Mouse (Mus musculus) cerebellum, adult 9-10 months (tissue): ENCODE data around the gene Doxl2.

ENCODE experiments used
- DNase-seq: peaks from one replicate; pipeline ENCODE4 v3.0.0; 2022

The Doxl2 gene

GRCm38 (mm10) chr6:49011191-49011590 is 36.4 kb downstream of the Doxl2 start:
- DNase-seq = no peak

DNA sequence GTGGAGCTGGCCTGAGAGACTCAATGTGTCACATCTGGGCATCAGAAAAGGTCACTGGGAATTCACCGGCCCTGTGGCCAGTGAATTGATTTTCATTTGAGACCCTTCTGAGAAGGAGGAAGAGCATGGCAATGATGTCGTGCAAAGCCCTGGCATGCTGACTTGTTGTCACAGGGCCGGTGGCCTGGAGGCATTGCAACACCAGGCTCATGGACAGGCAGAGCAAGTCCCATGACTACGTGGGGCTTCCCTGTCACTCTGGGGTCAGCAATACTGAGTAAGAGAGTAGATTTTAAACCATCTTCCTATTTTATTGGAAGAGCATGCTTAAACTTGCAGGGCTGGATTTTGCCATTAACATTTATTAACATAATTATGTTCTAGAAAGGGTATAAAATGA is 38.3 kb downstream of the Doxl2 start:
- no peak for DNase-seq

DNA sequence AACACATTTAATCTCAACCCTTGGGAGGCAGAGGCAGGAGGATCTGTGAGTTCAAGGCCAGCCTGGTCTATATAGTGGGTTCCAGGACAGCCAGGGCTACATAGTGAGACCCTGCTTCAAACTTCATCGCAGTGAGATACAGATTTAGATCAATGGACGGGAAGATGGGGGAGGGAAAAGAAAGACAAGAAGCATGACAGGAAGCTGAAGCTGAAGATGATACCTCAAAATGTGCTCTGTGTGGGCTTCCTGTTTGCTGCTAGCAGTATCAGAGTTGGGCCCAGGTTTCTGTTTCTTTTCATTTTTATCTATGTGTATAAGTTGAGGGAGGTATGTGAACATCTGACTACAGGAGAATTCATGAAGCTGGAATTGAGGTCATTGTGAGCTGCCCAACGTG is 38.7 kb downstream of the Doxl2 start:
- DNase-seq = no peak

DNA sequence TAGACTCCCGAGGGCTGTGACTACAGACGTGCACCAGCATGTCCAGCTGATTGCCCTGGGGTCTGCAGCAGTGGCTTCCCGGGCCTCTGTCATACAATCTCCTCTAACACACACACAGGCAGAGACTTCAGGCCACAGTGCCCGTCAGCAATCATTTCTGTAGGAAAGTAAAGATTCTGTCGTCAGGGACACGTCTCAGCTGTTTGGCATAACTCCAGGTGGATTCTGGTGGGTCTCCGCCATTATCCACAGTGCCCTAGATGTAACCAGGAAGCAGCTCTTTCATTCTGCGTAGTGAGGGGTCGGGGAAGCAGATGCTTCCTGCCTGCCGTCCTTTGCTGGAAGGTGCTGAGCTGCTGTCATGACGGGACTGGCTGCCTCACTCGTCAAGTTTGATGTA is 42.4 kb downstream of the Doxl2 start:
- no peak for DNase-seq

DNA sequence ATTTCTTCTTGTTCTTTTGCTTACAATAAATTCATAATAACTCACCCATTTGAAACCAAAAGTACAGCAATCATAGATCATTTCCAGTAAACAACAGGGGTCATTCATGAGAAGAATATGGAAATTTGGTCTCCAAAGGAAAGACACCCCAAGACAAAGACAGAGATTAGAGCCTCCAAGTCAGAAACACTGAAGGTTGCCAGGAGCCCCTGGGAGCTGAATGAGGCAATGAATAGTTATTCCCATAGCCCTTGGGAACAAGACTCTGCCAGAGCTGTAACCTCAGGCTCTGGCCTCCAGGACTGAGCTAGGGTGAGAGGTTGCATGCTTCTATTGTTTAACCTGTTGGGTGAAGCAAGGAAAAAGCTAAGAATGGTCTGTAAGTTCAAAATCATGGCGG is 44.6 kb downstream of the Doxl2 start:
- DNase-seq = no peak

DNA sequence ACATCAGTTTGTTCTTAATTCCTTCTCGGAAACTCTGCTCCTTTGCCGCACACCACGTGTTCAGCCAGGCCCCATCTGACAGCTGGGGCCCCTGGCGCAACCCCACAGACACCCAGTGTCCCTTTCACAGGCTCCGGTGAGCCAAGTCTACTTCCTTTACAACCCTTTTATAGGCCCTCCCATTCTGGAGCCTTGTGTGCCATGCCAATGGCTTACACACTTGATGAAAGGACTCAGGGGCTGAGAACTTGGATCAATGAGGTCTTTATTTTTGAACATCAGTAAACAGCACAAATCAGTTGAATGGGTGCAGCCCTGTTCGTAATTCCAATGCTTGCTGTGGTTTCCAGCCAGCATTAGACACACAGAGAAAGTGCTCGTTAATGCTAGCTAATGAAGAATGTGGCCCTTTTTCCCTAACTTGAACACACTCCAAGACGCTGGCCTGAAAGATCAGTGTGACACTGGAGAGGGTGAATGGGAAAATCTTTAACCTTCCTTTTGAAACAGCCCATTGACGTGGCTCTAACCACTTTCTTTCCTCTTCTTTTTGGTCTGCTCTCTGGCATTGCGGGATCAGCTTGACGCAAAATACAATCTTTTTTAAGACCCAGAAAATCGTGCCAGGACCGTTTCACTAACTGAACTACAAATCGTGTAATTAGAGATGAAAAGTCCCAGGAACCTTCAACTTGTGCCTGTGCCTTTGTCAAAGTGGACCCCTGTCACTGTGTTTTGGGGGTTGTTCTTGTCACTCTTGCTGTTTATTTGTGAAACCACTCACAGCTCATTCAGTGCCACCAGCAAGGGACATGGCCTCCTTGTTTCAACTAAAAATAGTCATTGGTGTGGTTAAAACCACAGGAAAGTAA is 46.6 kb downstream of the Doxl2 start:
- DNase-seq = peak; percentile 26

DNA sequence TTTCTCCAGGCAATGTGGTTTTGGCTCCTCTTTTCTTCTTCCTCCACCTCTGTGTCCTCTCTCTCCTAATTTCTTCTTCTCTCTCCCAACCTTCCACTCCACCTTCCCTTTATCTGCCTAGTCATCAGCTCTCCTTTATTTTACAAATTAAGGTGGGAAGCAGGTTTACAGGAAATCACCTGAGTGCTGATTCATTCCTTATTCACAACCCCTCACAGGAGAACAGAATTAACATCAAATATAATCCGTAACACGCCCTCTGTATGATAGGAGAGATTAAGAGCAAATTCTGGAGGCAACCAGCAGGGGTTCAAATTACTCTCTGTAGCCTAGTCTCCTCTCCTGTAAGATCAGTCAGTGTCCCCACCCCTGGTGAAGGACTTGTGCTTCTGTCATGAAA is 47.6 kb downstream of the Doxl2 start:
- no peak for DNase-seq

DNA sequence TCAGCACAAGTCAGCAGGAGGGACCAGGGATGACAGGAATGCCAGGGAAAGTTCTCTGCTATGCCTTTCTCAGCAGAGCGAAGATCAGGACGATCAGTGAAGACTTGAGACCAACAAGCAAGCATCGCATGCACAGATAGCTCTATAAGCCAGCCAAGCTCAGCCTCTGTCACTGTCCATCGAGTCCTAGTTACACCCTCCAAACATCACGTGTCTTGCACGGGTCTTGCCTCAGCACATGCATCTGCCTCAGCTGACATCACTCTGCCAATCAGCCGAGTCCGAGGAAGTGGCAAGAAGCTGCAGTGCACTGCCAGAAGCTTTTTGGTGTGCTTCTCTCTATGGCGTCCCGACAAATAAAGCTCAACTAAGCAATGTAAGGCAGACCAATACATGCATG is 48.6 kb downstream of the Doxl2 start:
- no peak for DNase-seq

DNA sequence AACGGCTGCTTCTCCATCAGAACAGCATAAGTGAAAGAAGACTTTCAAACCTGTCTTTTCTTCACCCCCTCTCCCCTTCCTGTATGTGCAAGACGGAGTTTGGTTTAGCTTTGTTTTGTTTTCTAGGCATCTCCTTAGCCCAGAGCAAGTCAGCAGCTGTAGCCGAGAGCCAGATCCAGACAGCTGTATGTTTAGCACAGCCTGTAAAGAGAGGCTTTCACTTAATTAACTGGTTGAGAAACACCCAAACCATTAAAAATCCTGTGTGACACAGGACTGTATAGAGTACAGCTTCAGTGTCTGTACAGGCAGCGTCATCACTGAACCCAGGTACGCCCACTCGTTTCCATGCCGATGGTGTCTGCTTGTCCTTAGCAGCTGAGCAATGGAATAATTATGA is 50.5 kb downstream of the Doxl2 start:
- DNase-seq = no peak

DNA sequence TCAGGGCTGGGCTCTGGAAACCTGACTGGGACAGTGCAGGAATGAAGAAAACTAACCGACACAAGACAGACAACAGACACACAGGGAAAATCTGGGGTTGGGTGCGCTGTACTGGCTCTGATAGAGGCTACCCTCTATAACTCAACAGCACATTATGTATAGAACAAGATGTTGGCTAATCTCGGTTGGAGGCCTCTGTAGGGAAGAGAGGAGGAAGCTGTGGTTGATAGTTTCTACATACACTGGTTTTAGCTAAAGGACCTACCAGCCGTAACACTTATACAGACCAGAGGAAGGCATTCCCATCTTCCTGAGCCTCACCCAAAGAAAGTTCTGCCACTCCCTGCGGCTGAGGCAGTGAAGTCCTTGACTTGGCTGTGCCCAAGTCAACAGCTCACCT is 51.7 kb downstream of the Doxl2 start:
- DNase-seq = no peak

- no peak for DNase-seq
These were observed 53.3 kb downstream of the Doxl2 start for GRCm38 (mm10) chr6:49028019-49028418.
